Mouse (Mus musculus): Measurements from ENCODE around the gene Kcnj9. TPM values are rescaled to one million over a fixed set of nuclear protein-coding genes. Genes with fewer than 3 reads are reported as not detected.

Kcnj9 gene
- polyA plus RNA-seq, 1 experiment from 2014 or later = 0.07 TPM

GRCm38 (mm10) chr1:172331422-172331947 lies 2.4 kb upstream of the Kcnj9 start:
- H3K27me3 ChIP-seq (ENCODE audit: control insufficient read depth, insufficient read depth, low read length) = no peaks in the 10 kb centered on the region; the same call in 1 of the 2 replicates
- no peak for TF ChIP-seq EP300 (optimal IDR thresholded peaks at IDR 0.05)
- no peak for TF ChIP-seq CTCF (IDR thresholded peaks at IDR 0.05; ENCODE audit: low read depth)
- 69% methylated on average over 8 of the region's 8 CpGs for WGBS
- H3K9me3 ChIP-seq (ENCODE audit: control insufficient read depth, low read length) = no peaks in the 10 kb centered on the region
- no peak overlapping the region for H3K9ac ChIP-seq (ENCODE audit: low read length)
- no peak overlapping the region for H3K4me3 ChIP-seq (ENCODE audit: low read depth, low read length)
- H3K27ac ChIP-seq (replicated peaks) = no peak overlapping the region
- H3K4me2 ChIP-seq (replicated peaks; ENCODE audit: low read depth) = no peak overlapping the region
- no peaks in the 10 kb centered on the region for H3K36me3 ChIP-seq (ENCODE audit: control insufficient read depth, insufficient read depth, low read length)
- ATAC-seq (ENCODE audit: low FRiP score, low TSS enrichment) (no peak), DNase-seq (ENCODE audit: low spot score) (no peak)
- H3K4me1 ChIP-seq (replicated peaks; ENCODE audit: control insufficient read depth, insufficient read depth) = no peaks in the 10 kb centered on the region

- no peak overlapping the region for H3K4me2 ChIP-seq (replicated peaks; ENCODE audit: low read depth)
- TF ChIP-seq EP300 (optimal IDR thresholded peaks at IDR 0.05) (no peak), CTCF (IDR thresholded peaks at IDR 0.05; ENCODE audit: low read depth) (no peak)
- ATAC-seq (ENCODE audit: low FRiP score, low TSS enrichment) (no peak), DNase-seq (ENCODE audit: low spot score) (no peak)
- WGBS = 72% methylated on average over 6 of the region's 6 CpGs
- no peaks in the 10 kb centered on the region for H3K4me1 ChIP-seq (replicated peaks; ENCODE audit: control insufficient read depth, insufficient read depth)
- no peak overlapping the region for H3K4me3 ChIP-seq (ENCODE audit: low read depth, low read length)
- no peaks in the 10 kb centered on the region for H3K9me3 ChIP-seq (ENCODE audit: control insufficient read depth, low read length)
- H3K27me3 ChIP-seq (ENCODE audit: control insufficient read depth, insufficient read depth, low read length) = no peaks in the 10 kb centered on the region; the same call in 1 of the 2 replicates
- H3K36me3 ChIP-seq (ENCODE audit: control insufficient read depth, insufficient read depth, low read length) = no peaks in the 10 kb centered on the region
- no peak overlapping the region for H3K9ac ChIP-seq (ENCODE audit: low read length)
- no peak overlapping the region for H3K27ac ChIP-seq (replicated peaks)
Observed at GRCm38 (mm10) chr1:172329616-172330015, 498 bp upstream of the Kcnj9 start.

- H3K36me3 ChIP-seq (ENCODE audit: control insufficient read depth, insufficient read depth, low read length) = no peaks in the 10 kb centered on the region
- no peak overlapping the region for H3K4me2 ChIP-seq (replicated peaks; ENCODE audit: low read depth)
- no peak for DNase-seq (ENCODE audit: low spot score)
- TF ChIP-seq CTCF (IDR thresholded peaks at IDR 0.05; ENCODE audit: low read depth) (no peak), EP300 (optimal IDR thresholded peaks at IDR 0.05) (no peak)
- H3K4me1 ChIP-seq (replicated peaks; ENCODE audit: control insufficient read depth, insufficient read depth) = no peaks in the 10 kb centered on the region
- H3K4me3 ChIP-seq (ENCODE audit: low read depth, low read length) = no peak overlapping the region
- H3K27ac ChIP-seq (replicated peaks) = no peak overlapping the region
- WGBS = 64% methylated on average over 7 of the region's 7 CpGs
- H3K9me3 ChIP-seq (ENCODE audit: control insufficient read depth, low read length) = no peaks in the 10 kb centered on the region
- no peak for ATAC-seq (ENCODE audit: low FRiP score, low TSS enrichment)
- H3K27me3 ChIP-seq (ENCODE audit: control insufficient read depth, insufficient read depth, low read length) = no peaks in the 10 kb centered on the region; the same call in 1 of the 2 replicates
- no peak overlapping the region for H3K9ac ChIP-seq (ENCODE audit: low read length)
Observed at GRCm38 (mm10) chr1:172328461-172328860, 657 bp downstream of the Kcnj9 start.

- H3K9ac ChIP-seq (ENCODE audit: low read length) = no peak overlapping the region
- WGBS = 72% methylated on average over 3 of the region's 3 CpGs
- H3K4me2 ChIP-seq (replicated peaks; ENCODE audit: low read depth) = no peak overlapping the region
- H3K36me3 ChIP-seq (ENCODE audit: control insufficient read depth, insufficient read depth, low read length) = no peaks in the 10 kb centered on the region
- ATAC-seq (ENCODE audit: low FRiP score, low TSS enrichment) = no peak
- H3K27me3 ChIP-seq (ENCODE audit: control insufficient read depth, insufficient read depth, low read length) = no peaks in the 10 kb centered on the region; the same call in 1 of the 2 replicates
- no peaks in the 10 kb centered on the region for H3K4me1 ChIP-seq (replicated peaks; ENCODE audit: control insufficient read depth, insufficient read depth)
- H3K9me3 ChIP-seq (ENCODE audit: control insufficient read depth, low read length) = no peaks in the 10 kb centered on the region
- H3K27ac ChIP-seq (replicated peaks) = no peak overlapping the region
- TF ChIP-seq CTCF (IDR thresholded peaks at IDR 0.05; ENCODE audit: low read depth) (no peak), EP300 (optimal IDR thresholded peaks at IDR 0.05) (no peak)
- no peak overlapping the region for H3K4me3 ChIP-seq (ENCODE audit: low read depth, low read length)
- no peak for DNase-seq (ENCODE audit: low spot score)
Observed at GRCm38 (mm10) chr1:172328041-172328440, 1.1 kb downstream of the Kcnj9 start.

- Histone ChIP-seq H3K9me3 (ENCODE audit: control insufficient read depth, low read length) (no peaks in the 10 kb centered on the region), H3K27me3 (ENCODE audit: control insufficient read depth, insufficient read depth, low read length) (no peaks in the 10 kb centered on the region; the same call in 1 of the 2 replicates), H3K27ac (replicated peaks) (no peak overlapping the region), H3K4me2 (replicated peaks; ENCODE audit: low read depth) (no peak overlapping the region), H3K9ac (ENCODE audit: low read length) (no peak overlapping the region), H3K4me3 (ENCODE audit: low read depth, low read length) (no peak overlapping the region), H3K36me3 (ENCODE audit: control insufficient read depth, insufficient read depth, low read length) (no peaks in the 10 kb centered on the region), H3K4me1 (replicated peaks; ENCODE audit: control insufficient read depth, insufficient read depth) (no peaks in the 10 kb centered on the region)
- DNase-seq (ENCODE audit: low spot score) = no peak
- WGBS = 85% methylated on average over 16 of the region's 16 CpGs
- no peak for ATAC-seq (ENCODE audit: low FRiP score, low TSS enrichment)
- TF ChIP-seq CTCF (IDR thresholded peaks at IDR 0.05; ENCODE audit: low read depth) = no peak
- TF ChIP-seq EP300 (optimal IDR thresholded peaks at IDR 0.05) = no peak
Observed at GRCm38 (mm10) chr1:172327206-172328001, 1.7 kb downstream of the Kcnj9 start.

- Histone ChIP-seq H3K9ac (ENCODE audit: low read length) (0 out of 2 replicates have a peak overlapping the region, but pooled peaks have one; percentile 4), H3K27me3 (ENCODE audit: control insufficient read depth, insufficient read depth, low read length) (no peaks in the 10 kb centered on the region; the same call in 1 of the 2 replicates), H3K4me1 (replicated peaks; ENCODE audit: control insufficient read depth, insufficient read depth) (no peaks in the 10 kb centered on the region), H3K4me3 (ENCODE audit: low read depth, low read length) (peak overlapping the region; percentile 38), H3K36me3 (ENCODE audit: control insufficient read depth, insufficient read depth, low read length) (no peaks in the 10 kb centered on the region), H3K4me2 (replicated peaks; ENCODE audit: low read depth) (peak overlapping the region; percentile 63), H3K27ac (replicated peaks) (no peak overlapping the region), H3K9me3 (ENCODE audit: control insufficient read depth, low read length) (no peaks in the 10 kb centered on the region)
- DNase-seq (ENCODE audit: low spot score) (no peak), ATAC-seq (ENCODE audit: low FRiP score, low TSS enrichment) (no peak)
- WGBS = 52% methylated on average over 11 of the region's 11 CpGs
- TF ChIP-seq CTCF (IDR thresholded peaks at IDR 0.05; ENCODE audit: low read depth) = no peak
- TF ChIP-seq EP300 (optimal IDR thresholded peaks at IDR 0.05) = no peak
Observed at GRCm38 (mm10) chr1:172326684-172327083, 2.4 kb downstream of the Kcnj9 start.
